In genomic region chr10:3308180-3308820, GRCm38 (mm10) we compare ENCODE assay signal across 17 mouse cellular contexts. TPM values are rescaled to one million over a fixed set of nuclear protein-coding genes. Genes with fewer than 3 reads are reported as not detected.
DNase-seq lines count a peak whose midpoint lies in the region; ATAC-seq lines count a peak whose summit lies in the region.
"Had no signal": no experiment of that assay in that cellular context is flagged by ENCODE, and none has a peak within 500 bp of the region (broad histone marks: within the 10 kb centered on the region; RNA-seq: fewer than 3 reads in every experiment).

No protein-coding gene starts in this region.

- no peak overlapping the region for H3K9ac ChIP-seq in hindbrain, embryonic 16.5 days (ENCODE audit: low read depth, low read length)
- H3K9ac ChIP-seq: heart, embryonic 15.5 days; limb, embryonic 13.5 days had no signal

- no peaks in the 10 kb centered on the region for H3K27me3 ChIP-seq in hindbrain, embryonic 16.5 days (replicated peaks; ENCODE audit: control insufficient read depth, insufficient read depth, low read length)
- no peaks in the 10 kb centered on the region for H3K27me3 ChIP-seq in hindbrain, embryonic 10.5 days (ENCODE audit: insufficient read depth, poor library complexity, severe bottlenecking)
- H3K27me3 ChIP-seq: heart, embryonic 15.5 days; limb, embryonic 13.5 days had no signal

- H3K36me3 ChIP-seq in hindbrain, embryonic 16.5 days (ENCODE audit: control insufficient read depth, insufficient read depth, low read length), result no peaks in the 10 kb centered on the region
- no peaks in the 10 kb centered on the region for H3K36me3 ChIP-seq in hindbrain, embryonic 10.5 days
- H3K36me3 ChIP-seq: G1E; heart, embryonic 15.5 days; limb, embryonic 13.5 days had no signal

- ATAC-seq in hindbrain, embryonic 16.5 days, result peak; percentile 48; the same call in 1 of the 2 replicates
- ATAC-seq: midbrain, embryonic 16.5 days had no signal

- WGBS in hindbrain, embryonic 16.5 days, result 78% methylated on average over 4 of the region's 4 CpGs
- WGBS in hindbrain, embryonic 10.5 days, result 86% methylated on average over 4 of the region's 4 CpGs

- H3K9me3 ChIP-seq in hindbrain, embryonic 16.5 days (ENCODE audit: control insufficient read depth, low read length), result no peaks in the 10 kb centered on the region
- H3K9me3 ChIP-seq in hindbrain, embryonic 10.5 days, result peaks cover 28% of the 10 kb centered on the region; the same call in 1 of the 2 replicates
- H3K9me3 ChIP-seq: G1E; heart, embryonic 15.5 days; limb, embryonic 13.5 days had no signal

- H3K4me3 ChIP-seq in hindbrain, embryonic 16.5 days (ENCODE audit: low read length), result no peak overlapping the region
- no peak overlapping the region for H3K4me3 ChIP-seq in hindbrain, embryonic 10.5 days
- H3K4me3 ChIP-seq: gastrocnemius, adult 2 months; heart, embryonic 15.5 days; limb, embryonic 13.5 days had no signal

- no peak overlapping the region for H3K4me2 ChIP-seq in hindbrain, embryonic 16.5 days (ENCODE audit: low read length)
- H3K4me2 ChIP-seq: heart, embryonic 15.5 days; limb, embryonic 13.5 days had no signal

- no peak for DNase-seq in hindbrain, embryonic 10.5 days (ENCODE audit: low spot score)
- DNase-seq in brain, adult 2 months (ENCODE audit: low read depth, low spot score), result peak; percentile 94
- peak; percentile 63 to 75 for DNase-seq in cerebellum, postnatal 25 days
- peak; percentile 46 for DNase-seq in kidney, postnatal 10 days
- DNase-seq in right cerebral cortex, postnatal 4 days, result no peak
- DNase-seq in embryo, embryonic 9.5 days (ENCODE audit: extremely low spot score), result no peak
- DNase-seq in adrenal gland, adult 2 months, result no peak
- DNase-seq: B cell, adult 2 months; gastrocnemius, adult 2 months; right cerebral cortex, postnatal 14 days; thymus, postnatal 25 days had no signal

- no peak overlapping the region for H3K27ac ChIP-seq in hindbrain, embryonic 16.5 days (ENCODE audit: low read depth, low read length)
- no peak overlapping the region for H3K27ac ChIP-seq in hindbrain, embryonic 10.5 days
- H3K27ac ChIP-seq: gastrocnemius, adult 2 months; heart, embryonic 15.5 days; limb, embryonic 13.5 days had no signal

- H3K4me1 ChIP-seq in hindbrain, embryonic 16.5 days (ENCODE audit: control insufficient read depth, insufficient read depth, low read depth, low read length), result no peaks in the 10 kb centered on the region
- no peaks in the 10 kb centered on the region for H3K4me1 ChIP-seq in hindbrain, embryonic 10.5 days (replicated peaks)

RNA-seq across cellular contexts. Expression of gene H60c, which starts 40.7 kb away (rescaled TPM):
- not detected in 2 replicates for polyA plus RNA-seq in hindbrain, embryonic 16.5 days (2015; fragmentation: Nextera tagmentation; extraction: Ambion mirVana)
- polyA plus RNA-seq in hindbrain, embryonic 10.5 days (2016; fragmentation: Nextera tagmentation; extraction: Ambion mirVana), result not detected in 2 replicates
- total RNA-seq in adrenal gland, adult 2 months (2021), result not detected
- polyA plus RNA-seq in adrenal gland, adult 2 months (2012; rRNA removed), result 0.07 TPM in 1 of 2 replicates, not detected in the other
- total RNA-seq: gastrocnemius, adult 2 months; layer of hippocampus, postnatal 10 days had no signal
- polyA plus RNA-seq: G1E; heart, embryonic 15.5 days; midbrain, embryonic 16.5 days had no signal

RNA-seq across cellular contexts. Expression of gene Ppp1r14c, which starts 57.6 kb away (rescaled TPM):
- 75.9 and 87.1 TPM in 2 replicates for polyA plus RNA-seq in hindbrain, embryonic 16.5 days (2015; fragmentation: Nextera tagmentation; extraction: Ambion mirVana)
- 3.5 and 6.0 TPM in 2 replicates for polyA plus RNA-seq in hindbrain, embryonic 10.5 days (2016; fragmentation: Nextera tagmentation; extraction: Ambion mirVana)
- total RNA-seq in adrenal gland, adult 2 months (2021), result 10 to 100 TPM in 1 of 2 experiments, 1 to 10 TPM in 1; 8.6 to 15.5 TPM
- 7.7 and 10.4 TPM in 2 replicates for polyA plus RNA-seq in adrenal gland, adult 2 months (2012; rRNA removed)
- polyA plus RNA-seq: G1E had no signal

Comparison
In these comparisons a context has a peak if more than half of its experiments do, and no peak if none do; other contexts are left out.
1. DNase-seq: peak in brain, adult 2 months (single experiment), cerebellum, postnatal 25 days (2 of 2) and kidney, postnatal 10 days (single experiment); none in hindbrain, embryonic 10.5 days (single experiment), right cerebral cortex, postnatal 4 days (single experiment), embryo, embryonic 9.5 days (single experiment) and adrenal gland, adult 2 months (single experiment).